Comparison of ENCODE assay signal across 7 mouse cellular contexts in genomic region chr4:47092387-47093021, GRCm38 (mm10). TPM values are rescaled to one million over a fixed set of nuclear protein-coding genes. Genes with fewer than 3 reads are reported as not detected.
DNase-seq lines count a peak whose midpoint lies in the region; ATAC-seq and TF ChIP-seq lines count a peak whose summit lies in the region.

No protein-coding gene starts in this region.

- no peak overlapping the region for H3K27ac ChIP-seq in testis, adult 2 months (ENCODE audit: control insufficient read depth, insufficient read depth, low read depth, low read length)
- no peak overlapping the region for H3K27ac ChIP-seq in embryonic facial prominence, embryonic 11.5 days (replicated peaks; ENCODE audit: low read depth, low read length)
- no peak overlapping the region for H3K27ac ChIP-seq in intestine, embryonic 16.5 days (ENCODE audit: low read length)
- no peak overlapping the region for H3K27ac ChIP-seq in midbrain, embryonic 12.5 days (replicated peaks)

- no peaks in the 10 kb centered on the region; the same call in 1 of the 2 replicates for H3K27me3 ChIP-seq in testis, adult 2 months (ENCODE audit: control insufficient read depth, insufficient read depth, low read length)
- H3K27me3 ChIP-seq in embryonic facial prominence, embryonic 11.5 days (ENCODE audit: control insufficient read depth, insufficient read depth, low read length): peaks cover 16% of the 10 kb centered on the region
- H3K27me3 ChIP-seq in intestine, embryonic 16.5 days (replicated peaks; ENCODE audit: control insufficient read depth, insufficient read depth, low read length): peaks cover 6% of the 10 kb centered on the region; the same call in 1 of the 2 replicates
- H3K27me3 ChIP-seq in midbrain, embryonic 12.5 days: peaks cover 55% of the 10 kb centered on the region

- no peak for TF ChIP-seq POLR2A in testis, adult 2 months (IDR thresholded peaks at IDR 0.05; ENCODE audit: control insufficient read depth, low read depth, low read length)

- no peaks in the 10 kb centered on the region for H3K36me3 ChIP-seq in testis, adult 2 months (ENCODE audit: control insufficient read depth, insufficient read depth, low read length)
- H3K36me3 ChIP-seq in embryonic facial prominence, embryonic 11.5 days (replicated peaks; ENCODE audit: control insufficient read depth, insufficient read depth, low read depth, low read length): no peaks in the 10 kb centered on the region
- H3K36me3 ChIP-seq in intestine, embryonic 16.5 days (ENCODE audit: control insufficient read depth, insufficient read depth, low read length): no peaks in the 10 kb centered on the region
- H3K36me3 ChIP-seq in midbrain, embryonic 12.5 days: no peaks in the 10 kb centered on the region

- ATAC-seq in embryonic facial prominence, embryonic 11.5 days (replicated peaks; ENCODE audit: insufficient number of reproducible peaks, low FRiP score, low TSS enrichment, low read depth): no peak
- ATAC-seq in intestine, embryonic 16.5 days: peak; percentile 68
- peak; percentile 44 for ATAC-seq in midbrain, embryonic 12.5 days (ENCODE audit: low FRiP score, low read depth)

- H3K9me3 ChIP-seq in embryonic facial prominence, embryonic 11.5 days (replicated peaks; ENCODE audit: control insufficient read depth, low read length): no peaks in the 10 kb centered on the region
- no peaks in the 10 kb centered on the region for H3K9me3 ChIP-seq in intestine, embryonic 16.5 days (ENCODE audit: control insufficient read depth, low read length)
- H3K9me3 ChIP-seq in midbrain, embryonic 12.5 days: no peaks in the 10 kb centered on the region

- DNase-seq in testis, postnatal 10 days (ENCODE audit: low spot score): no peak
- peak; percentile 11 for DNase-seq in embryonic facial prominence, embryonic 11.5 days (ENCODE audit: low spot score)
- DNase-seq in urinary bladder, postnatal 4 days (ENCODE audit: low spot score in 2 of 2): no peak
- DNase-seq in frontal cortex, postnatal 25 days (ENCODE audit: low spot score in 2 of 2): no peak

- no peak for TF ChIP-seq CTCF in testis, adult 2 months (IDR thresholded peaks at IDR 0.05; ENCODE audit: control insufficient read depth, insufficient read depth, insufficient replicate concordance, low read depth, low read length)

- peak overlapping the region; percentile 65 for H3K9ac ChIP-seq in embryonic facial prominence, embryonic 11.5 days (replicated peaks; ENCODE audit: low read length)
- H3K9ac ChIP-seq in intestine, embryonic 16.5 days (ENCODE audit: low read depth, low read length): peak overlapping the region; percentile 71
- peak overlapping the region; percentile 72 for H3K9ac ChIP-seq in midbrain, embryonic 12.5 days (replicated peaks)

- peak overlapping the region; percentile 80 for H3K4me3 ChIP-seq in testis, adult 2 months (ENCODE audit: control insufficient read depth, low read depth, low read length)
- peak overlapping the region; percentile 74 for H3K4me3 ChIP-seq in embryonic facial prominence, embryonic 11.5 days (ENCODE audit: low read depth, low read length)
- peak overlapping the region; percentile 75 for H3K4me3 ChIP-seq in intestine, embryonic 16.5 days (ENCODE audit: low read length)
- peak overlapping the region; percentile 75 for H3K4me3 ChIP-seq in midbrain, embryonic 12.5 days

- peak overlapping the region; percentile 100 for H3K4me2 ChIP-seq in embryonic facial prominence, embryonic 11.5 days (ENCODE audit: low read depth, low read length)
- H3K4me2 ChIP-seq in intestine, embryonic 16.5 days (ENCODE audit: low read depth, low read length): peak overlapping the region; percentile 99
- H3K4me2 ChIP-seq in midbrain, embryonic 12.5 days (replicated peaks): peak overlapping the region; percentile 100

- H3K4me1 ChIP-seq in testis, adult 2 months (ENCODE audit: control insufficient read depth, insufficient read depth, low read length): peaks cover 8% of the 10 kb centered on the region; the same call in 1 of the 2 replicates
- H3K4me1 ChIP-seq in embryonic facial prominence, embryonic 11.5 days (ENCODE audit: control insufficient read depth, insufficient read depth, low read length): peaks cover 4% of the 10 kb centered on the region; the same call in 1 of the 2 replicates
- peaks cover 12% of the 10 kb centered on the region for H3K4me1 ChIP-seq in intestine, embryonic 16.5 days (ENCODE audit: control insufficient read depth, insufficient read depth, low read length)
- H3K4me1 ChIP-seq in midbrain, embryonic 12.5 days: peaks cover 21% of the 10 kb centered on the region

- 2% methylated on average over 20 of the region's 21 CpGs for WGBS in embryonic facial prominence, embryonic 11.5 days
- 3% methylated on average over 21 of the region's 21 CpGs for WGBS in intestine, embryonic 16.5 days
- WGBS in midbrain, embryonic 12.5 days: 2% methylated on average over 21 of the region's 21 CpGs

RNA-seq across cellular contexts. Expression of gene Galnt12, which starts 0.8 kb away (rescaled TPM):
- 2.0 and 2.4 TPM in 2 replicates for polyA plus RNA-seq in testis, adult 2 months (2012; rRNA removed)
- polyA plus RNA-seq in embryonic facial prominence, embryonic 11.5 days (2014; fragmentation: Nextera tagmentation; extraction: Ambion mirVana): 2.3 and 3.6 TPM in 2 replicates
- 21.0 and 21.4 TPM in 2 replicates for polyA plus RNA-seq in intestine, embryonic 16.5 days (2015; fragmentation: Nextera tagmentation; extraction: Ambion mirVana)
- 4.4 and 8.5 TPM in 2 replicates for polyA plus RNA-seq in midbrain, embryonic 12.5 days (2016; fragmentation: Nextera tagmentation; extraction: Ambion mirVana)

RNA-seq across cellular contexts. Expression of gene Anks6, which starts 35.3 kb away (rescaled TPM):
- polyA plus RNA-seq in testis, adult 2 months (2012; rRNA removed): 4.3 and 6.2 TPM in 2 replicates
- 2.9 and 4.1 TPM in 2 replicates for polyA plus RNA-seq in embryonic facial prominence, embryonic 11.5 days (2014; fragmentation: Nextera tagmentation; extraction: Ambion mirVana)
- 1.1 and 1.4 TPM in 2 replicates for polyA plus RNA-seq in intestine, embryonic 16.5 days (2015; fragmentation: Nextera tagmentation; extraction: Ambion mirVana)
- polyA plus RNA-seq in midbrain, embryonic 12.5 days (2016; fragmentation: Nextera tagmentation; extraction: Ambion mirVana): 6.0 and 6.5 TPM in 2 replicates
